Mouse (Mus musculus): ENCODE data around the gene Arrdc2. TPM values are rescaled to one million over a fixed set of nuclear protein-coding genes. Genes with fewer than 3 reads are reported as not detected.

Arrdc2 gene
- polyA plus RNA-seq (2015; fragmentation: Nextera tagmentation; extraction: Ambion mirVana): 6.7 and 8.1 TPM in 2 replicates

DNA sequence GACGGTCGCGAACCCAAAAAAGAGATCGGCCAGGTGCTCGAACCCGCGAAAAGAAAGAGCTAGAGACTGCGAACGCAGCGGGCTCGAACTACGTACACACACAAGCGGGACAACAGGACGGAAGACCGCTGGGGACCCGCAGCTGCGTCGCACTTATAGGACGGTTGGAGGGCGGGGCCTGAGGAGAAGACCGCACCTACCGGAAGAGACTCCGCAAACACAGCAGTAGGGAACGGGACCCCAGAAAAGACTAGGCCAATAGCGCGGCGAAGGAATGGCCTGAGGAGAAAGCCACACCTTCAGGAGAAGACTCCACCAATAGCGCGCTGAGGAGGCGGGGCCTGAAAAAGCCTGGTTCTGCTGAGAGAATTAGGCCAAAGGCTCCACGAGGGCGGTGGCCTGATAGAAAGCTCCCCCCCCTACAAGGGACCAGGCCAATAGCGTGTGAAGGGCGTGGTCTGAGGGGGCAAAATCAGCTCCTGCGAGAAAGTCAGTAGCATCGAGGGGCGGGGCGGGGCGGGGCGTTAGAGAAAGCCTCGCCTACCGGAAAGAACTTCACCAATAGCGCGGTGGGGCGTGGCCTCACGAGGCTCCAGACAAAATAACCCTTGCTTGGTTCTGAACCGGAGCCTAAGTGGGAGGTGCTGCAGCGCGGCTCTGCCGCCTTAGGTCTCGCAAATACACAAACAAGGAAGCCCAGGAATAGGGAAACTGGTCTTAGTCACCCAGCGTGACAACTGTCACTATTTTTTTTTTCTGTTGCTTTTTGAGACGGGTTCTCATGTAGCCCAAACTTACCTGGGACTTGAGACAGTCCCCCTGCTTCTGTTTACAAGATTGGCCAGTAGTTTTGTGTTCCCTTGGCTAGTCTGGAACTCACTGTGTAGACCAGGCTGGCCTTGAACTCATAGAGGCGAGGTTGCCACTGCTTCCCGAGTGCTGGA is at the start of gene Arrdc2:
TSS of gene Arrdc2 (minus strand) at position 313 of the 944 bp plus-strand sequence.
- H3K9ac ChIP-seq (ENCODE audit: low read depth, low read length): peak within 1 kb of the TSS; percentile 74
- H3K9me3 ChIP-seq (replicated peaks; ENCODE audit: control insufficient read depth, low read length, poor library complexity, severe bottlenecking): no peaks in the 10 kb centered on the region
- peak within 1 kb of the TSS; percentile 81 for H3K4me2 ChIP-seq (ENCODE audit: low read length)
- WGBS: 2% methylated on average over 55 of the region's 55 CpGs
- peaks cover 3% of the 10 kb centered on the region; the same call in 1 of the 2 replicates for H3K36me3 ChIP-seq (ENCODE audit: control insufficient read depth, insufficient read depth, low read length)
- peak within 1 kb of the TSS; percentile 69 for H3K4me3 ChIP-seq (ENCODE audit: low read depth, low read length)
- no peaks in the 10 kb centered on the region for H3K27me3 ChIP-seq (ENCODE audit: control insufficient read depth, insufficient read depth, low read depth, low read length)
- H3K4me1 ChIP-seq (ENCODE audit: control insufficient read depth, insufficient read depth, low read length): peaks cover 8% of the 10 kb centered on the region
- ATAC-seq: peak; percentile 97
- H3K27ac ChIP-seq (ENCODE audit: low read length): peak within 1 kb of the TSS; percentile 90

DNA sequence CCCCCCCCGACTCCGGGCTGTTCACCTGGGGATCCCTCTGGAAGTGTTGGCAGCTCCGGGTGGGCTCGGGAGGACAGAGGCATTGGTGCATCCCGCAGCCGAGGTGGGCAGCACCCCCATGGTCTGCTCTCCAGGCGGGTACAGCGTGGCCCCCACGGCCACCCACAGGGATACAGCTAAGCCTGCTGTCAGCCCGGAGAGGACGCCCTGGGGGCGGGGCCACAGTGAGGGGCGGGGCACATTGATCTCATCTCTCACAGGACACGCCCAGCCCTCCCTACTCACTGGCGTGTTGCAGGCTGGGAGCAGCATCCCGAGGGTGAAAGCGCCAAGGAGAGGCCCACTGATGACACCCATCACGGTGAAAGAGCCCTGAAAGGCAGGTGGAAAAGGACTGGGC is 48.1 kb upstream of the Arrdc2 start:
- H3K4me2 ChIP-seq (ENCODE audit: low read length): peak overlapping the region; percentile 26; the same call in 1 of the 2 replicates
- H3K4me3 ChIP-seq (ENCODE audit: low read depth, low read length): 0 out of 2 replicates have a peak overlapping the region, but pooled peaks have one; percentile 6
- no peak for ATAC-seq
- WGBS: under 1% methylated on average over 10 of the region's 18 CpGs
- H3K4me1 ChIP-seq (ENCODE audit: control insufficient read depth, insufficient read depth, low read length): peaks cover 3% of the 10 kb centered on the region; the same call in 1 of the 2 replicates
- H3K9ac ChIP-seq (ENCODE audit: low read depth, low read length): no peak overlapping the region
- H3K36me3 ChIP-seq (ENCODE audit: control insufficient read depth, insufficient read depth, low read length): no peaks in the 10 kb centered on the region
- peaks cover 28% of the 10 kb centered on the region for H3K27me3 ChIP-seq (ENCODE audit: control insufficient read depth, insufficient read depth, low read depth, low read length)
- H3K9me3 ChIP-seq (replicated peaks; ENCODE audit: control insufficient read depth, low read length, poor library complexity, severe bottlenecking): no peaks in the 10 kb centered on the region
- no peak overlapping the region for H3K27ac ChIP-seq (ENCODE audit: low read length)

DNA sequence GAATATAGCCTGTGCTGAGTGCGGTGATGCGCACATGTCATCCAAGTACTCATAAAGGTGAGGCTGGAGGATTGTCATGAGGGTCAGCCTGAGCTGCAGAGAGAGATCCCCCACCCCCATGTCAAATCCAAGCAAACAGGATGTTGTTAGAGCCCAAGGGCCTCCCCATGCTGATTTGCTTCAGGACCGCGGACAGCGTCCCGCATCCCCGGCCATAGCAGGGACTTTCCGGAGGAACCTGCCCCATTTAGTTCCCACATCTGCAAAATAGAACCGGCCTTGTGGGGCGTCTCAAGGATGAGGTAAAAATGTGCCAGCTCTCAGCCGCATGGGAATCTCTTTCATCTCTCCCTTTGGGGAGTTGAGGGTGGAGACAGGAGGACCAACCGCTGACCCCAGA is 46.1 kb upstream of the Arrdc2 start:
- WGBS: 19% methylated on average over 12 of the region's 12 CpGs

GRCm38 (mm10) chr8:70884683-70885082 is 45.2 kb upstream of the Arrdc2 start:
- no peak overlapping the region for H3K4me2 ChIP-seq (ENCODE audit: low read length)
- 88% methylated on average over 10 of the region's 10 CpGs for WGBS
- H3K27me3 ChIP-seq (ENCODE audit: control insufficient read depth, insufficient read depth, low read depth, low read length): no peaks in the 10 kb centered on the region; the same call in 1 of the 2 replicates
- no peaks in the 10 kb centered on the region for H3K9me3 ChIP-seq (replicated peaks; ENCODE audit: control insufficient read depth, low read length, poor library complexity, severe bottlenecking)
- H3K4me1 ChIP-seq (ENCODE audit: control insufficient read depth, insufficient read depth, low read length): 0 out of 2 replicates have a peak, but pooled peaks cover 3% of the 10 kb centered on the region
- no peak overlapping the region for H3K9ac ChIP-seq (ENCODE audit: low read depth, low read length)
- no peaks in the 10 kb centered on the region for H3K36me3 ChIP-seq (ENCODE audit: control insufficient read depth, insufficient read depth, low read length)
- no peak overlapping the region for H3K27ac ChIP-seq (ENCODE audit: low read length)
- ATAC-seq: no peak
- H3K4me3 ChIP-seq (ENCODE audit: low read depth, low read length): no peak overlapping the region

More for the DNA sequence above, 46.1 kb upstream of the Arrdc2 start:
- no peak overlapping the region for H3K27ac ChIP-seq (ENCODE audit: low read length)
- H3K27me3 ChIP-seq (ENCODE audit: control insufficient read depth, insufficient read depth, low read depth, low read length): peaks cover 8% of the 10 kb centered on the region
- no peak overlapping the region for H3K4me3 ChIP-seq (ENCODE audit: low read depth, low read length)
- no peaks in the 10 kb centered on the region for H3K9me3 ChIP-seq (replicated peaks; ENCODE audit: control insufficient read depth, low read length, poor library complexity, severe bottlenecking)
- H3K9ac ChIP-seq (ENCODE audit: low read depth, low read length): no peak overlapping the region
- 0 out of 2 replicates have a peak, but pooled peaks cover 3% of the 10 kb centered on the region for H3K4me1 ChIP-seq (ENCODE audit: control insufficient read depth, insufficient read depth, low read length)
- no peak for ATAC-seq
- H3K36me3 ChIP-seq (ENCODE audit: control insufficient read depth, insufficient read depth, low read length): no peaks in the 10 kb centered on the region
- no peak overlapping the region for H3K4me2 ChIP-seq (ENCODE audit: low read length)

GRCm38 (mm10) chr8:70884186-70884585 is 44.7 kb upstream of the Arrdc2 start:
- Histone ChIP-seq H3K4me2 (ENCODE audit: low read length) (no peak overlapping the region), H3K36me3 (ENCODE audit: control insufficient read depth, insufficient read depth, low read length) (no peaks in the 10 kb centered on the region), H3K4me1 (ENCODE audit: control insufficient read depth, insufficient read depth, low read length) (0 out of 2 replicates have a peak, but pooled peaks cover 3% of the 10 kb centered on the region), H3K27me3 (ENCODE audit: control insufficient read depth, insufficient read depth, low read depth, low read length) (no peaks in the 10 kb centered on the region; the same call in 1 of the 2 replicates), H3K27ac (ENCODE audit: low read length) (no peak overlapping the region), H3K9ac (ENCODE audit: low read depth, low read length) (no peak overlapping the region), H3K4me3 (ENCODE audit: low read depth, low read length) (no peak overlapping the region), H3K9me3 (replicated peaks; ENCODE audit: control insufficient read depth, low read length, poor library complexity, severe bottlenecking) (no peaks in the 10 kb centered on the region)
- no peak for ATAC-seq
- WGBS: 90% methylated on average over 4 of the region's 4 CpGs

- no peaks in the 10 kb centered on the region for H3K9me3 ChIP-seq (replicated peaks; ENCODE audit: control insufficient read depth, low read length, poor library complexity, severe bottlenecking)
- 0 out of 2 replicates have a peak overlapping the region, but pooled peaks have one; percentile 23 for H3K9ac ChIP-seq (ENCODE audit: low read depth, low read length)
- ATAC-seq: no peak
- no peaks in the 10 kb centered on the region for H3K36me3 ChIP-seq (ENCODE audit: control insufficient read depth, insufficient read depth, low read length)
- H3K4me1 ChIP-seq (ENCODE audit: control insufficient read depth, insufficient read depth, low read length): no peaks in the 10 kb centered on the region
- no peak overlapping the region for H3K27ac ChIP-seq (ENCODE audit: low read length)
- WGBS: 38% methylated on average over 11 of the region's 11 CpGs
- no peak overlapping the region for H3K4me3 ChIP-seq (ENCODE audit: low read depth, low read length)
- no peak overlapping the region for H3K4me2 ChIP-seq (ENCODE audit: low read length)
- H3K27me3 ChIP-seq (ENCODE audit: control insufficient read depth, insufficient read depth, low read depth, low read length): no peaks in the 10 kb centered on the region
Observed at GRCm38 (mm10) chr8:70880546-70880945, 41.0 kb upstream of the Arrdc2 start.

DNA sequence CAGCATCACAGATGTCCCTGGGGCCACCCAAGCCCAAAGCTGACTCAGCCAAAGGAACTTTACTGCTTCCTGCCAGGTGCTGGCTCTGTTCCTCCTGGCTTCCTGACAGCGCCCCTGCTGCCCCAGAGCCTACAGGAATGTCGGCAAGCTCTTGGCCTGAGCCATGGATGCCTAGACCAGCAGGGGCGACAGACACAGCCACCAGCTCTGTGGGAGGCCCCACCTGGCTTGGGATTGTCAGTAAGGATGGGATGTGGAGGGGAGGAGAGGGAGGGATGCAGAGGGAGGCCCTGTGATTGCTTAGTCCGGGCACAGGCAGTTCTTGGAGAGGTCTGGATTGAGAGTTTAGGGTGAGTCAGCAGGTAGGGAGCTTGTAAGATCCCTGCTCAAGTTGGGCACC is 40.6 kb upstream of the Arrdc2 start:
- no peak for ATAC-seq
- H3K9me3 ChIP-seq (replicated peaks; ENCODE audit: control insufficient read depth, low read length, poor library complexity, severe bottlenecking): no peaks in the 10 kb centered on the region
- H3K4me2 ChIP-seq (ENCODE audit: low read length): no peak overlapping the region
- H3K27me3 ChIP-seq (ENCODE audit: control insufficient read depth, insufficient read depth, low read depth, low read length): no peaks in the 10 kb centered on the region
- H3K36me3 ChIP-seq (ENCODE audit: control insufficient read depth, insufficient read depth, low read length): no peaks in the 10 kb centered on the region
- WGBS: 13% methylated on average over 4 of the region's 4 CpGs
- no peak overlapping the region for H3K4me3 ChIP-seq (ENCODE audit: low read depth, low read length)
- no peaks in the 10 kb centered on the region for H3K4me1 ChIP-seq (ENCODE audit: control insufficient read depth, insufficient read depth, low read length)
- H3K27ac ChIP-seq (ENCODE audit: low read length): no peak overlapping the region
- 0 out of 2 replicates have a peak overlapping the region, but pooled peaks have one; percentile 23 for H3K9ac ChIP-seq (ENCODE audit: low read depth, low read length)

GRCm38 (mm10) chr8:70879500-70879899 is 40.0 kb upstream of the Arrdc2 start:
- no peaks in the 10 kb centered on the region for H3K36me3 ChIP-seq (ENCODE audit: control insufficient read depth, insufficient read depth, low read length)
- no peak overlapping the region for H3K27ac ChIP-seq (ENCODE audit: low read length)
- H3K27me3 ChIP-seq (ENCODE audit: control insufficient read depth, insufficient read depth, low read depth, low read length): no peaks in the 10 kb centered on the region
- no peak overlapping the region for H3K4me3 ChIP-seq (ENCODE audit: low read depth, low read length)
- no peak overlapping the region for H3K9ac ChIP-seq (ENCODE audit: low read depth, low read length)
- no peak for ATAC-seq
- 48% methylated on average over 4 of the region's 4 CpGs for whole genome bisulfite sequencing
- no peak overlapping the region for H3K4me2 ChIP-seq (ENCODE audit: low read length)
- no peaks in the 10 kb centered on the region for H3K4me1 ChIP-seq (ENCODE audit: control insufficient read depth, insufficient read depth, low read length)
- H3K9me3 ChIP-seq (replicated peaks; ENCODE audit: control insufficient read depth, low read length, poor library complexity, severe bottlenecking): no peaks in the 10 kb centered on the region

GRCm38 (mm10) chr8:70878178-70878577 is 38.7 kb upstream of the Arrdc2 start:
- Histone ChIP-seq H3K4me2 (ENCODE audit: low read length) (no peak overlapping the region), H3K4me1 (ENCODE audit: control insufficient read depth, insufficient read depth, low read length) (0 out of 2 replicates have a peak, but pooled peaks cover 2% of the 10 kb centered on the region), H3K27me3 (ENCODE audit: control insufficient read depth, insufficient read depth, low read depth, low read length) (no peaks in the 10 kb centered on the region), H3K36me3 (ENCODE audit: control insufficient read depth, insufficient read depth, low read length) (no peaks in the 10 kb centered on the region), H3K27ac (ENCODE audit: low read length) (no peak overlapping the region), H3K9ac (ENCODE audit: low read depth, low read length) (no peak overlapping the region), H3K9me3 (replicated peaks; ENCODE audit: control insufficient read depth, low read length, poor library complexity, severe bottlenecking) (no peaks in the 10 kb centered on the region), H3K4me3 (ENCODE audit: low read depth, low read length) (no peak overlapping the region)
- WGBS: 43% methylated on average over 2 of the region's 2 CpGs
- no peak for ATAC-seq

Measured in midbrain, embryonic 16.5 days (tissue).